Mouse (Mus musculus) heart, embryonic 14.5 days (tissue): ENCODE measurements around the gene Usp36. TPM values are rescaled to one million over a fixed set of nuclear protein-coding genes. Genes with fewer than 3 reads are reported as not detected.
A peak's percentile ranks its signal among the peaks of the same experiment; 100 is the strongest.

Experiments used
- ATAC-seq: fragments of 200-750 bp; cut with Nextera tagmentation; 2 replicates; pipeline ENCODE4 v1.8.0; 2017; ENCODE audit warnings: low read depth, moderate TSS enrichment; ENCODE audit not compliant: insufficient number of reproducible peaks, insufficient read depth, low FRiP score
- H3K27ac ChIP-seq, 2 experiments: fragments of 200-500 bp in 1 of 2; fragments of 300-500 bp in 1 of 2; sonication (generic) in 1 of 2; replicated peaks in 1 of 2; 2 replicates each; pipeline ENCODE4 v1.5.1; 2012 to 2014; ENCODE audit warnings: low read depth in 2 of 2, low read length in 2 of 2, control low read depth in 1 of 2, mild to moderate bottlenecking in 1 of 2, mixed read lengths in 1 of 2; ENCODE audit not compliant: control insufficient read depth in 1 of 2, insufficient read depth in 1 of 2
- H3K27me3 ChIP-seq: fragments of 300-500 bp; sonication (generic); 2 replicates; pipeline ENCODE4 v1.6.1; 2014; ENCODE audit warnings: mild to moderate bottlenecking, low read length, control low read depth; ENCODE audit not compliant: control insufficient read depth, insufficient read depth
- H3K36me3 ChIP-seq: fragments of 300-500 bp; sonication (generic); 2 replicates; pipeline ENCODE4 v1.6.1; 2014; ENCODE audit warnings: mild to moderate bottlenecking, control low read depth, low read length, mixed read lengths; ENCODE audit not compliant: control insufficient read depth, insufficient read depth
- H3K4me1 ChIP-seq, 2 experiments: fragments of 200-500 bp in 1 of 2; fragments of 300-500 bp in 1 of 2; sonication (generic) in 1 of 2; 2 replicates each; pipeline ENCODE4 v1.6.1; 2012 to 2014; ENCODE audit warnings: low read length in 2 of 2, control low read depth in 1 of 2, mixed read lengths in 1 of 2; ENCODE audit not compliant: control insufficient read depth in 2 of 2, insufficient read depth in 2 of 2
- H3K4me2 ChIP-seq: fragments of 300-500 bp; sonication (generic); 2 replicates; pipeline ENCODE4 v1.6.1; 2014; ENCODE audit warnings: mild to moderate bottlenecking, low read length
- H3K4me3 ChIP-seq, 2 experiments: fragments of 200-500 bp in 1 of 2; fragments of 300-500 bp in 1 of 2; sonication (generic) in 1 of 2; 2 replicates each; pipeline ENCODE4 v1.5.1; 2012 to 2014; ENCODE audit warnings: low read length in 2 of 2, mild to moderate bottlenecking in 2 of 2, control low read depth in 1 of 2, low read depth in 1 of 2, moderate library complexity in 1 of 2; ENCODE audit not compliant: control insufficient read depth in 1 of 2, insufficient read depth in 1 of 2
- H3K9ac ChIP-seq: fragments of 300-500 bp; sonication (generic); 2 replicates; pipeline ENCODE4 v1.6.1; 2014; ENCODE audit warnings: mild to moderate bottlenecking, low read length
- H3K9me3 ChIP-seq: fragments of 300-500 bp; sonication (generic); 2 replicates; pipeline ENCODE4 v1.6.1; 2016; ENCODE audit warnings: low read length, control low read depth; ENCODE audit not compliant: control insufficient read depth
- WGBS: fragments of 180-500 bp; shearing (Covaris S2); extraction: QIAGEN DNeasy Blood & Tissue Kit; methylation state at CpG from one replicate; pipeline ENCODE4 v1.1.7; 2014; 5-methylcytosine and 5-hydroxymethylcytosine counted together
- polyA plus RNA-seq: library from polyadenylated mRNA; unstranded; fragments of >200 nt; fragmentation: Nextera tagmentation; extraction: Ambion mirVana; gene quantifications from 2 replicates; pipeline ENCODE4 v1.2.1, GENCODE M21; 2014

Gene Usp36
- polyA plus RNA-seq, 1 experiment from 2014 or later, result 9.1 TPM

- Histone ChIP-seq H3K27ac (no peak overlapping the region), H3K9ac (no peak overlapping the region), H3K9me3 (no peaks in the 10 kb centered on the region), H3K27me3 (no peaks in the 10 kb centered on the region), H3K4me3 (no peak overlapping the region), H3K4me1 (no peaks in the 10 kb centered on the region), H3K4me2 (no peak overlapping the region), H3K36me3 (peaks cover 10% of the 10 kb centered on the region)
- ATAC-seq, result no peak
- WGBS, result 75% methylated on average over 3 of the region's 3 CpGs
These were observed 7.9 kb upstream of the Usp36 start for GRCm38 (mm10) chr11:118297967-118298366.

DNA sequence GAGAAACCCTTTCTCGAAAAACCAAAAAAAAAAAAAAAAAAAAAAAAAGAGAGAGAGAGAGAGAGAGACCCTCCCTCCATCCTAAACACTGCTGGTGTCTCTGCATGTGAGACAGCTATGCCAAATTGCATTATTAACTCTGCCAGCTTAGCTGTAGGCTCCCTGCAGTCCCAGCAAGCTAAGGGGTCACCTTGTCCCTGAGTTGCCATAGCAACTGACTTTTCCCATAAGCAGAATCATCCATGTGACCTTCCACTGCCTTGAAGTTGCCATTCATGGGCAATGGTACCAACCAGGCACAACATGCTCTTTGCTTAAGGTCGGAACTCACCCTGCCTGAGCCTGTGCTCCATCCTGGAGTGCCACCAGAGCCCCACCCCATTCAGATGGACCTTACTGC, 5.0 kb upstream of the Usp36 start:
- no peak for ATAC-seq

GRCm38 (mm10) chr11:118292671-118293070, 2.6 kb upstream of the Usp36 start:
- Histone ChIP-seq H3K4me1 (peaks cover 9 to 18% of the 10 kb centered on the region in 2 experiments), H3K9me3 (no peaks in the 10 kb centered on the region), H3K36me3 (0 out of 2 replicates have a peak, but pooled peaks cover under 1% of the 10 kb centered on the region), H3K4me2 (no peak overlapping the region), H3K27me3 (no peaks in the 10 kb centered on the region), H3K4me3 (no peak overlapping the region), H3K9ac (no peak overlapping the region), H3K27ac (no peak overlapping the region)
- 67% methylated on average over 6 of the region's 6 CpGs for WGBS
- no peak for ATAC-seq

More for the DNA sequence above, 5.0 kb upstream of the Usp36 start:
- Histone ChIP-seq H3K27me3 (no peaks in the 10 kb centered on the region), H3K4me2 (no peak overlapping the region), H3K9ac (no peak overlapping the region), H3K4me3 (no peak overlapping the region), H3K36me3 (no peaks in the 10 kb centered on the region), H3K9me3 (no peaks in the 10 kb centered on the region), H3K4me1 (peaks cover 2 to 6% of the 10 kb centered on the region in 2 experiments; a peak in 2 of 4 replicates), H3K27ac (no peak overlapping the region)
- 67% methylated on average over 1 of the region's 2 CpGs for WGBS

GRCm38 (mm10) chr11:118289562-118289961, 482 bp downstream of the Usp36 start:
- Histone ChIP-seq H3K27me3 (no peaks in the 10 kb centered on the region), H3K36me3 (peaks cover 31% of the 10 kb centered on the region), H3K9ac (peak overlapping the region; percentile 88), H3K27ac (peak overlapping the region; percentile 59 to 80), H3K9me3 (no peaks in the 10 kb centered on the region), H3K4me1 (peaks cover 9 to 18% of the 10 kb centered on the region in 2 experiments), H3K4me2 (peak overlapping the region; percentile 94), H3K4me3 (peak overlapping the region; percentile 67 to 76)
- no peak for ATAC-seq
- WGBS, result under 1% methylated on average over 22 of the region's 22 CpGs

DNA sequence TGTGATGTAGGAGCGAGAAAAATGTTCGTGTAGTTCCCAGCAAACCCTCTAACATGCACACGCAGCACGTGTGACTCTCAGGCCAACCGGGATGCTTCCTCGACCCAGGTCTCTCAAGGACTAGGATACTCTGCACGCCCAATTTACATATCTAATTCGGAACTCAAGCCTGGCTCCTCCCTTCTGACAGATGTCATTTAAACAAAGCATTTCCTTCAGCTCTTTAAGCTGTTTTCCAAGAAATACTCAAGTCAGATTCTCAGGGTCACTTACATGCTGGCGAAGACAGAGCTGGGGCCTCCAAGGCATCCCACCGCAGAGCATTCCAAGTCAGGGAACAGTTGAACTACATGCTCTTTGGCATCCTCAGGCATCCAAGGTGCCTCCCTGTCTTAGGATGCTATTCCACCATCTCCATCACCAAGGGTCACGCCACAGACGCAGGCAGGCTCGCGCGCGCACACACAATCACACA, 970 bp downstream of the Usp36 start:
- peak overlapping the region; percentile 67 to 76 for H3K4me3 ChIP-seq
- H3K4me1 ChIP-seq, result peaks cover 9 to 18% of the 10 kb centered on the region in 2 experiments
- H3K9ac ChIP-seq, result peak overlapping the region; percentile 88
- 3% methylated on average over 16 of the region's 16 CpGs for WGBS
- peaks cover 36% of the 10 kb centered on the region for H3K36me3 ChIP-seq
- peak overlapping the region; percentile 13 to 80; a peak in 3 of 4 replicates for H3K27ac ChIP-seq
- no peaks in the 10 kb centered on the region for H3K27me3 ChIP-seq
- H3K9me3 ChIP-seq, result no peaks in the 10 kb centered on the region
- H3K4me2 ChIP-seq, result peak overlapping the region; percentile 94
- no peak for ATAC-seq

DNA sequence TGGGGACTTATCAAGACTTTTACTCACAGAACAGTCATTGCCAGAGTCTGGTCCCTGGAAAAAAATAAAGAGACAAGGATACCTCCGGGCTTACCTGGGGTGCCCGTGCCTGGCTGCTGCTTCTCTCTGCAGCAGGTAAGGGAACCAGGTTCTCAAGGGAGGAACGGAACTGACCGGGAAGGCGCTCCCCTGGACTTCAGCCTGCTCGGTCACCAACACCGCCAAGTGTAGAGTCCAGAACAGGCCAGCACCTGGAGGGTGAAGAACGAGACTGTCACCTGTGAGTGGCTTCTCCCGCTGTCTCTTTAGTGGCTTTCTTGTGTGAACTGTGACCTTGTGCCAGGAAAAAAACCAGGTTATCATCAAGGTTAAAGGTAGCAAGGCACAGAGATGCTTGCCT, 2.5 kb downstream of the Usp36 start:
- H3K9me3 ChIP-seq, result no peaks in the 10 kb centered on the region
- no peak overlapping the region for H3K9ac ChIP-seq
- peaks cover 9 to 18% of the 10 kb centered on the region in 2 experiments for H3K4me1 ChIP-seq
- H3K27ac ChIP-seq, result no peak overlapping the region
- WGBS, result 93% methylated on average over 9 of the region's 9 CpGs
- H3K4me3 ChIP-seq, result no peak overlapping the region
- no peak overlapping the region for H3K4me2 ChIP-seq
- H3K27me3 ChIP-seq, result no peaks in the 10 kb centered on the region
- ATAC-seq, result no peak
- H3K36me3 ChIP-seq, result peaks cover 51% of the 10 kb centered on the region

DNA sequence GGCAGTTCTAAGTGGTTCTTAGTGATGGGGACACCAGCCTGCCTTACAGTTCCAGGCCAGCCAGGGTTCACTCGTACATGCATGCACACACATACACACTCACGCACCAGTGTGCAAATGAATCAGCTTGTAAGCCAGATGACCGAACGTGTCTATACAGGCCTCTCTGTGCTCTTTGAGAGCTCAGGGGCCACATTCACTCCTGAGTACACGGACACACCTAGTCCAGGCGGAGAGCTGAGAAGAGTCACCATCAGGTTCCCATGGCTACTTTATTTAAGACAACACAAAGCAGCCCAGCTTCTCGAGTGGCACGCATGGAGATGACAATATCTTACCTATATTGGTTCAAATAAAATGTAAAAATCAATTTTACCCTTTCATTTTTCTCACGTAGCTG, 3.6 kb downstream of the Usp36 start:
- no peaks in the 10 kb centered on the region for H3K9me3 ChIP-seq
- ATAC-seq, result no peak
- H3K4me3 ChIP-seq, result no peak overlapping the region
- WGBS, result 88% methylated on average over 9 of the region's 9 CpGs
- H3K36me3 ChIP-seq, result peaks cover 62% of the 10 kb centered on the region
- H3K4me2 ChIP-seq, result no peak overlapping the region
- H3K27me3 ChIP-seq, result no peaks in the 10 kb centered on the region
- H3K9ac ChIP-seq, result no peak overlapping the region
- no peak overlapping the region for H3K27ac ChIP-seq
- H3K4me1 ChIP-seq, result peaks cover 9 to 18% of the 10 kb centered on the region in 2 experiments

GRCm38 (mm10) chr11:118285791-118286190, 4.3 kb downstream of the Usp36 start:
- peaks cover 9 to 15% of the 10 kb centered on the region in 2 experiments for H3K4me1 ChIP-seq
- no peak overlapping the region for H3K4me2 ChIP-seq
- H3K4me3 ChIP-seq, result no peak overlapping the region
- no peak overlapping the region for H3K9ac ChIP-seq
- H3K27me3 ChIP-seq, result no peaks in the 10 kb centered on the region
- H3K27ac ChIP-seq, result no peak overlapping the region; a peak in 1 of 4 replicates
- H3K36me3 ChIP-seq, result peaks cover 66% of the 10 kb centered on the region
- H3K9me3 ChIP-seq, result no peaks in the 10 kb centered on the region
- WGBS, result 76% methylated on average over 13 of the region's 13 CpGs
- no peak for ATAC-seq
